Comparison of ENCODE assay signal across 9 mouse cellular contexts in the genomic region with DNA sequence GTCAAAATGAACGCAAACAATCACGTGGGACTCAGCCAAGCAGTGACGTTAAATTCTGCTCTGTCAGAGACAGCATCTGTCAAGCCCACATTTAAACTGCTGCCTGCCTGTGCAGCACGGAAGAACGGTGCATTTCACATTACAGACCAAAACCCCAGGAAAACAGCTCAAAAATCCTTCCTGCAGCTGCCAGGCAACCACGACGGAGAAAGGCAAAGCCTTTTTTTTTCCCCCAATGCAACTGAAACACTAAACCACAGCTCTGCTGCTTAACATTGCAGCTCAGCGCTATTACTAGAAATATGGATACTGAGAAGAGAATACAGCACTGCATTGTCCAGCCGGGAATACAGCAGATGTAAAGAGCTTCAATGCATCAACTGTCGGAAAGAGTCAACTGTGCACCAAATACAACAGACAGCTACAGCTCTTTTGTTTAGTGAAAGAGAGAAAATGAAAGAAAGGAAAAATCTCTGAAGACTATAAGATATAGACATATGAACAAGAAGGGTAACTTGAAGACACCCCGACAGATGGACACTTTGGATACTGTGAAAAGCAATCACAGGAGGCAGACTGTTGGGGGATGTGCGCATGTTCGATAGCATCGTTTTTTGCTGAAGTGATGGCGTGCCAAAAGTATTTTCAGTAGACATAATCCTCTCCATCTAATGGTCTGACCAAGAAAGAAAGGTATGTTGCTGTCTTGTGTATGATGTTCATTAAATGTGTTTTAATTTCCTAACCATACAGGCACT. TPM values are rescaled to one million over a fixed set of nuclear protein-coding genes. Genes with fewer than 3 reads are reported as not detected.
DNase-seq lines count a peak whose midpoint lies in the region; ATAC-seq and TF ChIP-seq lines count a peak whose summit lies in the region.
"Had no signal": no experiment of that assay in that cellular context is flagged by ENCODE, and none has a peak within 500 bp of the region (broad histone marks: within the 10 kb centered on the region; RNA-seq: fewer than 3 reads in every experiment).

A gene (plus strand): TSS at position 15 of the 758 bp plus-strand sequence.

- peak within 1 kb of the TSS; percentile 26; the same call in 1 of the 2 replicates for H3K4me2 ChIP-seq in forebrain, embryonic 11.5 days (ENCODE audit: low read depth, low read length, severe bottlenecking)
- H3K4me2 ChIP-seq in hindbrain, postnatal 0 days (ENCODE audit: low read depth, low read length) = peak within 1 kb of the TSS; percentile 52
- peak within 1 kb of the TSS; percentile 45 for H3K4me2 ChIP-seq in limb, embryonic 14.5 days (replicated peaks; ENCODE audit: low read depth, low read length, severe bottlenecking)

- no peaks in the 10 kb centered on the region for H3K4me1 ChIP-seq in forebrain, embryonic 11.5 days (replicated peaks; ENCODE audit: control insufficient read depth, insufficient read depth, low read length)
- no peaks in the 10 kb centered on the region for H3K4me1 ChIP-seq in hindbrain, postnatal 0 days (ENCODE audit: insufficient read depth, low read length)
- H3K4me1 ChIP-seq in limb, embryonic 14.5 days (ENCODE audit: control insufficient read depth, insufficient read depth, low read length) = peaks cover 6% of the 10 kb centered on the region; the same call in 1 of the 2 replicates

- ATAC-seq in forebrain, embryonic 11.5 days (replicated peaks; ENCODE audit: low FRiP score) = peak; percentile 76
- peak; percentile 93 for ATAC-seq in hindbrain, postnatal 0 days
- ATAC-seq in limb, embryonic 14.5 days (ENCODE audit: low FRiP score, low read depth) = peak; percentile 80

- peak within 1 kb of the TSS; percentile 47; the same call in 1 of the 2 replicates for H3K9ac ChIP-seq in forebrain, embryonic 11.5 days (ENCODE audit: low read length)
- peak within 1 kb of the TSS; percentile 58 for H3K9ac ChIP-seq in hindbrain, postnatal 0 days (replicated peaks; ENCODE audit: low read length)
- H3K9ac ChIP-seq in limb, embryonic 14.5 days (ENCODE audit: low read depth, low read length, severe bottlenecking) = peak within 1 kb of the TSS; percentile 32; the same call in 1 of the 2 replicates

- H3K27ac ChIP-seq in forebrain, embryonic 11.5 days (ENCODE audit: low read depth, low read length) = peak within 1 kb of the TSS; percentile 75
- H3K27ac ChIP-seq in hindbrain, postnatal 0 days = peak within 1 kb of the TSS; percentile 87
- H3K27ac ChIP-seq in limb, embryonic 14.5 days (replicated peaks; ENCODE audit: low read depth, low read length) = peak within 1 kb of the TSS; percentile 35

- peak within 1 kb of the TSS; percentile 22; the same call in 1 of the 2 replicates for H3K4me3 ChIP-seq in forebrain, embryonic 11.5 days (ENCODE audit: low read depth, low read length)
- peak within 1 kb of the TSS; percentile 52 for H3K4me3 ChIP-seq in hindbrain, postnatal 0 days (ENCODE audit: low read length)
- H3K4me3 ChIP-seq in limb, embryonic 14.5 days (replicated peaks; ENCODE audit: low read length) = peak within 1 kb of the TSS; percentile 20
- H3K4me3 ChIP-seq: erythroblast, embryonic 14.5 days had no signal

- TF ChIP-seq CTCF in hindbrain, postnatal 0 days (IDR thresholded peaks at IDR 0.05; ENCODE audit: low read depth) = no peak

- peak; percentile 13 for DNase-seq in cerebellum, adult 11-12 months
- DNase-seq in cerebellum, adult 8-10 months = no peak
- DNase-seq in T-cell, adult 2 months (ENCODE audit: low spot score) = peak; percentile 28
- no peak for DNase-seq in forebrain, embryonic 11.5 days (ENCODE audit: low spot score)
- DNase-seq in hindbrain, postnatal 0 days (ENCODE audit: low spot score) = peak; percentile 91
- peak; percentile 63 for DNase-seq in limb, embryonic 14.5 days (ENCODE audit: low spot score)
- DNase-seq in right cerebral cortex, postnatal 10 days (ENCODE audit: low spot score in 2 of 2) = peak; percentile 83 to 89
- no peak for DNase-seq in B cell, adult 2 months

- no peaks in the 10 kb centered on the region for H3K36me3 ChIP-seq in forebrain, embryonic 11.5 days (ENCODE audit: control insufficient read depth, insufficient read depth, low read length)
- no peaks in the 10 kb centered on the region for H3K36me3 ChIP-seq in hindbrain, postnatal 0 days (ENCODE audit: insufficient read depth, low read length)
- no peaks in the 10 kb centered on the region for H3K36me3 ChIP-seq in limb, embryonic 14.5 days (ENCODE audit: control insufficient read depth, insufficient read depth, low read length)

- TF ChIP-seq POLR2A in limb, embryonic 14.5 days (IDR thresholded peaks at IDR 0.05; ENCODE audit: borderline replicate concordance, extremely low read depth, insufficient read depth, insufficient read length) = no peak

- 55% methylated on average over 15 of the region's 15 CpGs for WGBS in forebrain, embryonic 11.5 days
- WGBS in hindbrain, postnatal 0 days = 12% methylated on average over 15 of the region's 15 CpGs
- WGBS in limb, embryonic 14.5 days = 46% methylated on average over 15 of the region's 15 CpGs

- H3K9me3 ChIP-seq in forebrain, embryonic 11.5 days (ENCODE audit: control insufficient read depth, low read length) = no peaks in the 10 kb centered on the region
- H3K9me3 ChIP-seq in hindbrain, postnatal 0 days (ENCODE audit: low read length) = no peaks in the 10 kb centered on the region
- H3K9me3 ChIP-seq in limb, embryonic 14.5 days (ENCODE audit: control insufficient read depth, low read length) = no peaks in the 10 kb centered on the region

- no peaks in the 10 kb centered on the region for H3K27me3 ChIP-seq in forebrain, embryonic 11.5 days (ENCODE audit: control insufficient read depth, insufficient read depth, low read length)
- no peaks in the 10 kb centered on the region for H3K27me3 ChIP-seq in hindbrain, postnatal 0 days (ENCODE audit: insufficient read depth, low read length)
- H3K27me3 ChIP-seq in limb, embryonic 14.5 days (ENCODE audit: control insufficient read depth, insufficient read depth, low read length) = no peaks in the 10 kb centered on the region

RNA-seq across cellular contexts. Expression of the gene that starts here (rescaled TPM):
- polyA plus RNA-seq in forebrain, embryonic 11.5 days (2014; fragmentation: Nextera tagmentation; extraction: Ambion mirVana) = 1.2 and 1.6 TPM in 2 replicates
- total RNA-seq in hindbrain, postnatal 0 days (2014; rRNA removed) = 12.1 and 13.3 TPM in 2 replicates
- polyA plus RNA-seq in hindbrain, postnatal 0 days (2015; fragmentation: Nextera tagmentation; extraction: Ambion mirVana) = 7.6 and 8.6 TPM in 2 replicates
- 0.58 and 0.63 TPM in 2 replicates for polyA plus RNA-seq in limb, embryonic 14.5 days (2012; rRNA removed)
- 1.5 and 2.0 TPM in 2 replicates for polyA plus RNA-seq in limb, embryonic 14.5 days (2014; fragmentation: Nextera tagmentation; extraction: Ambion mirVana)

Comparison
In these comparisons a context has a peak if more than half of its experiments do, and no peak if none do; other contexts are left out.
1. DNase-seq: peak in cerebellum, adult 11-12 months (single experiment), T-cell, adult 2 months (single experiment), hindbrain, postnatal 0 days (single experiment), limb, embryonic 14.5 days (single experiment) and right cerebral cortex, postnatal 10 days (2 of 2); none in cerebellum, adult 8-10 months (single experiment), forebrain, embryonic 11.5 days (single experiment) and B cell, adult 2 months (0 of 2).
2. H3K27ac ChIP-seq: peak in every context shown above with its lines; median percentile 87 in hindbrain, postnatal 0 days; 75 in forebrain, embryonic 11.5 days; 35 in limb, embryonic 14.5 days.
3. Peak in every context shown above with its lines, with median percentiles within 50 percentile points of each other: ATAC-seq, H3K4me2 ChIP-seq, H3K4me3 ChIP-seq and H3K9ac ChIP-seq.